Mouse (Mus musculus) heart, embryonic 11.5 days (tissue): ENCODE data around the gene Shisa5. TPM values are rescaled to one million over a fixed set of nuclear protein-coding genes. Genes with fewer than 3 reads are reported as not detected.

Experiments used
- ATAC-seq: fragments of 200-750 bp; cut with Nextera tagmentation; replicated peaks from 2 replicates; pipeline ENCODE4 v1.8.0; 2017; ENCODE audit warnings: moderate library complexity; ENCODE audit not compliant: insufficient number of reproducible peaks, low FRiP score, low TSS enrichment
- H3K27ac ChIP-seq: fragments of 300-500 bp; sonication (generic); 2 replicates; pipeline ENCODE4 v1.5.1; 2014; ENCODE audit warnings: mild to moderate bottlenecking, low read depth, low read length
- H3K27me3 ChIP-seq: fragments of 300-500 bp; sonication (generic); 2 replicates; pipeline ENCODE4 v1.6.1; 2014; ENCODE audit warnings: mild to moderate bottlenecking, low read length, mixed read lengths; ENCODE audit not compliant: control insufficient read depth, insufficient read depth
- H3K36me3 ChIP-seq: fragments of 300-500 bp; sonication (generic); 2 replicates; pipeline ENCODE4 v1.6.1; 2014; ENCODE audit warnings: mild to moderate bottlenecking, low read length, moderate library complexity, mixed read lengths; ENCODE audit not compliant: control insufficient read depth, insufficient read depth
- H3K4me1 ChIP-seq: fragments of 300-500 bp; sonication (generic); 2 replicates; pipeline ENCODE4 v1.6.1; 2014; ENCODE audit warnings: low read length; ENCODE audit not compliant: control insufficient read depth, insufficient read depth
- H3K4me2 ChIP-seq: fragments of 300-500 bp; sonication (generic); 2 replicates; pipeline ENCODE4 v1.6.1; 2014; ENCODE audit warnings: mild to moderate bottlenecking, moderate library complexity
- H3K4me3 ChIP-seq: fragments of 300-500 bp; sonication (generic); 2 replicates; pipeline ENCODE4 v1.5.1; 2014; ENCODE audit warnings: low read depth, low read length
- H3K9ac ChIP-seq: fragments of 300-500 bp; sonication (generic); 2 replicates; pipeline ENCODE4 v1.6.1; 2014; ENCODE audit warnings: mild to moderate bottlenecking, low read depth, low read length, moderate library complexity
- H3K9me3 ChIP-seq: fragments of 300-500 bp; sonication (generic); replicated peaks from 2 replicates; pipeline ENCODE4 v1.6.1; 2016; ENCODE audit warnings: low read length; ENCODE audit not compliant: control insufficient read depth
- WGBS: fragments of 180-500 bp; shearing (Covaris S2); extraction: QIAGEN DNeasy Blood & Tissue Kit; methylation state at CpG from one replicate; pipeline ENCODE4 v1.1.7; 2014; ENCODE audit not compliant: insufficient replicate concordance; 5-methylcytosine and 5-hydroxymethylcytosine counted together
- polyA plus RNA-seq: library from polyadenylated mRNA; unstranded; fragments of >200 nt; fragmentation: Nextera tagmentation; extraction: Ambion mirVana; gene quantifications from 2 replicates; pipeline ENCODE4 v1.2.1, GENCODE M21; 2014

Gene Shisa5
- polyA plus RNA-seq, 1 experiment from 2014 or later: 49.0 TPM

DNA sequence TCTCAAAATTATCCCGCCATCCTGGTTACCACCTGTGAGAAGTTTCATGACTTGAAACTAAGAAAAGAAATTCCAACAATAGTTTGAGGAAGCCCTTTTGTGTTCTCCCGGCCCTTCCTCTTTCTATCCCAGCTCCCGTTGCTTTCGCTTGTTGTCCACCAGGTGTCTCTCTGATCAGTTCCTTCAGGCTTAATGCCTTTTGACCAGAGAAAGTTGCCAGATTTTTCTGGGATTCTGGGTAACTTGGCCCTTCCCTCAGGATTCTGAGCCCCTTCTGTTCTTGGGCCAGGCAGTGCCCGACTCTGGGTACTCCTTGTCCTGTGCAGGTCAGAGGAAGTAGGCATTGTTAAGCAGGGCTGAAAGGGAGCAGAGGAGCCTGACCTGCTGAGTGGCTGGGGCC, 49.6 kb downstream of the Shisa5 start:
- H3K9me3 ChIP-seq: no peaks in the 10 kb centered on the region
- WGBS: 19% methylated on average over 5 of the region's 5 CpGs
- H3K9ac ChIP-seq: no peak overlapping the region
- no peak overlapping the region for H3K4me2 ChIP-seq
- no peaks in the 10 kb centered on the region for H3K27me3 ChIP-seq
- no peak overlapping the region for H3K27ac ChIP-seq
- H3K4me1 ChIP-seq: peaks cover 3% of the 10 kb centered on the region; the same call in 1 of the 2 replicates
- no peak for ATAC-seq
- H3K36me3 ChIP-seq: 0 out of 2 replicates have a peak, but pooled peaks cover 3% of the 10 kb centered on the region
- H3K4me3 ChIP-seq: no peak overlapping the region

DNA sequence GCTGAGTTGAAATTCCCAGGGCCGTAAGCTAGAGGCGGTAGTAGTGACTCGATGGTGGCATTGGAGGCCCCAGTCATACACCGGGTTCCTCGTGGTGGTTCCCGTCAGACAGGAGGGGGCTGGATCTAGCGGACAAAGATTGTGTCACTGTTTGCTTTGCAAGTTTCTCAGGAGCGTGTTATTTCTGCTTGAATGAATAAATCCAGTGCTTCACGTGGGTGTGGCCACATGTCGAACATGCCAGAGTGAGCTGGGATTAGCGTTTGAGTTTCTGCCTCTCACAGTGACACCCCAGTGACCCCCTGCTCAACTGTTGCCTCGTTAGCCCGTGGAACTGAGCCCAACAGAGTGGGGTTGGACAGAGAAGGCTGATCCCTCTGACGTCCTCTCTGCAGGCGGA, 52.1 kb downstream of the Shisa5 start:
- Histone ChIP-seq H3K27me3 (no peaks in the 10 kb centered on the region), H3K27ac (no peak overlapping the region), H3K4me3 (no peak overlapping the region), H3K9ac (no peak overlapping the region), H3K9me3 (no peaks in the 10 kb centered on the region), H3K4me1 (peaks cover 12% of the 10 kb centered on the region), H3K4me2 (no peak overlapping the region), H3K36me3 (0 out of 2 replicates have a peak, but pooled peaks cover 3% of the 10 kb centered on the region)
- 86% methylated on average over 15 of the region's 15 CpGs for WGBS
- no peak for ATAC-seq

DNA sequence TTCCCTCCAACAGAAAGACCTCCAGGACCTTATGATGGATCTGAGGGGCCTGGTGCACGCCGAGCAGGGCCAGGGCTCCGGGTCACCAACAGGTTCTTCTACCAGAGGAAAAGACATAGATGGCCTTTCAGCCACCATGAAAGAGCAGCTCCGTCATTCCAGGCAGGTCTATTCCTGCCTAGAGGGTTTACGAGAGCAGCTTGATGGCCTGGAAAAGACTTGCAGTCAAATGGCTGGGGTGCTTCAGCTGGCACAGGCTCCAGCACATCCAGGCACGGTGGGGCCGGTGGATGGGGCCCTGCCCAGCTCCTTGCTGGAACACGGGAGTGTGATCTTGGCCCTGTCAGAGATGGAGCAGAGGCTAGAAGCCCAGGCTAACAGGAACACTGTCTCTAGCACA, 53.4 kb downstream of the Shisa5 start:
- ATAC-seq: no peak
- no peaks in the 10 kb centered on the region for H3K27me3 ChIP-seq
- 93% methylated on average over 8 of the region's 8 CpGs for WGBS
- 0 out of 2 replicates have a peak, but pooled peaks cover 3% of the 10 kb centered on the region for H3K36me3 ChIP-seq
- H3K4me1 ChIP-seq: peaks cover 20% of the 10 kb centered on the region
- H3K4me3 ChIP-seq: no peak overlapping the region
- H3K27ac ChIP-seq: no peak overlapping the region
- no peak overlapping the region for H3K9ac ChIP-seq
- no peaks in the 10 kb centered on the region for H3K9me3 ChIP-seq
- no peak overlapping the region for H3K4me2 ChIP-seq

DNA sequence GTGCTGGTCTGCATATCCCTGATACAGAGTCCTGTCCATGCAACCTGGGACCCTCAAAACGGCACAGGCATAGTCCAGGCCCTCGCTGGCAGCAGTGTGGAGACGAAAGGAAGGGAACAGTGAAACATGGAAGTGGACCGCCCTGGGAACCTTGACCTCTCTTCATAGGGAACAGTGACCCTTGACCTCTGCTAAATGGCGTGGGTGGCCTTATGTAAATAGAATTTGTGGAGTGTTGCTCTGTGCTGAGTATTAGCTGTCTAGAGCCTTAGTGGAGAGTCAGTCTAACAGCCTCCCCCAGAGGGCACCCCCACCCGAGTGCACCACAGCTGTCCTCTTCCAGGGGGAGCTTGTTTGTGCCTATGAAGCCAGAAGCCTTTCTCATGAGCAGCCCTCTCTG, 54.4 kb downstream of the Shisa5 start:
- Histone ChIP-seq H3K4me1 (peaks cover 30% of the 10 kb centered on the region), H3K27ac (0 out of 2 replicates have a peak overlapping the region, but pooled peaks have one; percentile 6)
- WGBS: 53% methylated on average over 6 of the region's 6 CpGs

DNA sequence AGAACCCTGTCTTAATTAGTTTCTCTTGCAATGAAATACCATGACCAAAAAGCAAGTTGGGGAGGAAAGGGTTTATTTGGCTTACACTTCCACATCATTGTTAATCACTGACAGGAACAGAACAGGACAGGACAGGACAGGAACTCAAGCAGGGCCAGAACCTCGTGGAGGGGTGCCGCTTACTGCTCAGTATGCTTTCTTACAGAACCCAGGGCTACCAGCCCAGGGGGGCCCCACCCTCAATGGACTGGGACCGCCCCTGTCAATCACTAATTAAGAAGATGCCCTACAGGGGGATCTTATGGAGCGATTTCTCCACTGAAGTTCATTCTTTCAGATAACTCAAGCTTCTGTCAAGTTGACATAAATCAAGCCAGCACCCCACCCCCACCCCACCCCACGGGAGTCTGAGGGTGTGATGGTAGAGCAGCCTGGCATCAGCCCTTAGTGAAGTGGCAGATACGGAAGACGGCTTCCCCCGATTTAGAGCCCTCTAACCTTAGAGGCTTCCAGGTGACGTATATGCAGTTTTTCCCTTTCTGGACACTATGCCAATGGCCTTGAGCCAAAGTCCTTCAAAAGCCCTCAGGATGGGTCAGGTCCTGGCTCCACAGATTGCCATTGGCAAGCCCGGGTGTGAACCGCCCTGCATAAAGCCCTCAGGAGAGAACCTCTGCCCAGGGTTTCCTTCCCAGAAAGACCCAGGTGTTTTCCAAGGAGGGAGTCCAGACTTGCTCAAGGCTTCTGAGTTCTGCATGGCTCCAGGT, 55.6 kb downstream of the Shisa5 start:
- Histone ChIP-seq H3K27ac (0 out of 2 replicates have a peak overlapping the region, but pooled peaks have one; percentile 97), H3K9me3 (no peaks in the 10 kb centered on the region), H3K27me3 (no peaks in the 10 kb centered on the region), H3K4me2 (peak overlapping the region; percentile 88), H3K36me3 (0 out of 2 replicates have a peak, but pooled peaks cover 3% of the 10 kb centered on the region), H3K9ac (no peak overlapping the region; the same call in 1 of the 2 replicates), H3K4me1 (peaks cover 41% of the 10 kb centered on the region), H3K4me3 (peak overlapping the region; percentile 72)
- ATAC-seq: no peak
- WGBS: 15% methylated on average over 11 of the region's 11 CpGs

More for the DNA sequence above, 54.4 kb downstream of the Shisa5 start:
- Histone ChIP-seq H3K27me3 (no peaks in the 10 kb centered on the region), H3K4me3 (no peak overlapping the region), H3K9ac (0 out of 2 replicates have a peak overlapping the region, but pooled peaks have one; percentile 16), H3K36me3 (0 out of 2 replicates have a peak, but pooled peaks cover 3% of the 10 kb centered on the region), H3K9me3 (no peaks in the 10 kb centered on the region), H3K4me2 (no peak overlapping the region)
- ATAC-seq: no peak

DNA sequence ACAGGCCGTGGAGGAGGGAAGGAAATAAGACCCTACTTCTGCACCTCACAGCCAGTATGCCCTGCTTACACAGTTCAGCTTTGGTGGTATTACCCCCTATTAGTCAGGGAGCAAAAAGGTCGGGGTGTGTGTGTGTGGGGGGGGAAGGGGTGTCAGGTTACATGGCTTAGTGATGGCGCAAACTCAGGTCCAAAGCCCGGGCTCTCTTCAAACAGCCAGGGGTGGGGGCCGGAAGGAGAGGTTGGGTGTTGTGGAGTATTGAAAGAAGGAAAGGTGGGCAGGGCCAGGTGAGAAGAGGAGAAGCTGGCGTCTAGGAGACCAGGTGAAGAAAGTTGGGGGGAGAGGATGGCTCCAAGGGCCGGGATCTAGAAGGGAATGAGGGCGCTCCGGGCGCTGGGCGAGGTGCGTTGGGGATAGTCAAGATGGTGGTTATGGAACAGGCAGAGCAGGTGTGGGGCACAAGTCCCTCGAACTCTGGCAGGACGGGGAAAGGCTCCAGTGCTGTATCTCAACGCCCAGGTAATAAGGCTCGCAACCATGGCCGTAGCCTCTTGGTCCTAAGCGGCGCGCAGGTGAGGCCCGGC, 56.3 kb downstream of the Shisa5 start:
- Histone ChIP-seq H3K27me3 (no peaks in the 10 kb centered on the region), H3K27ac (peak overlapping the region; percentile 97), H3K4me3 (peak overlapping the region; percentile 72), H3K9me3 (no peaks in the 10 kb centered on the region), H3K36me3 (0 out of 2 replicates have a peak, but pooled peaks cover 3% of the 10 kb centered on the region), H3K4me1 (peaks cover 48% of the 10 kb centered on the region), H3K4me2 (peak overlapping the region; percentile 88), H3K9ac (peak overlapping the region; percentile 93)
- WGBS: 2% methylated on average over 21 of the region's 21 CpGs
- ATAC-seq: peak; percentile 0

DNA sequence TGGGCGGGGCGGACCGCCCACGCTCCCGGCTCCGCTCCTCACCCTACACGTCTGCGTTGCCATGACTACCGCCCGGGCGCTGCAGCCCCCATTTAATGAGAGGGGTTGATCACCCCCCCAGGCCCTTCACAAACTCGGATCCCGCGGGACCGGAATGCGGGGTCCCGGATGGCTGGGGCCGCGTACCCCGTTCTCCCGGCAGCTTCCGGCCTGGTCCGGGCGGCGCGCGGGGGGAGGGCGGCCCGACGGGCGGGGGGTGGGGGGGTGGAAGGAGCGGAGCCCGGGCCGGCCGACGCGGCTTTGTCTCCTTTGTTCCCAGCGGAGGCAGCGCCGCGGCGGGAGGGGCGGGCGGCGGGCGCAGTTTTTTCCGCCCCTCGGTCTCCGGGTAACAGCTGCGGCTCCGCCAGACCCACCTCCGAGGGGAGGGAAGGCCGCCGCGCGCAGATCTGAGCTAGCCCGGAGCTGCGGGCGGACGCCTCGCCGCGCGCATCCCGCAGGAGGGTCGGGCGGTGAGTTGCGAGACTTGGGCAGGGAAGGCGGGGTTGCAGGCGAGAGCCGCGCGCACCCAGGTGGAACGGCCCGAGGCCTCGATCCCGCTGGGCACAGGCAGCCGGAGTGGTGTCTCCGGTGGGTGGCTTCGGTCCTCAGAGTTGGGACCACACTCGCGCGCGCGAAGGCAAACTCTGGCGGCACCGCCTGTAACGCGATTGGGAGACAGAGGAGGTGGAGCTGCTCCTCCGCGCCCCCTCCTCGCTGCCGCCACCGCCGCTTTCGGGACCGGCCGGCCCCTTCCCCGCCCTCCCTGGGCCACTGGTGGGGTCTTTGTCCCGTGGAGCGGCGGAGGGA, 57.0 kb downstream of the Shisa5 start, which contains the start of gene Plxnb1:
Gene Plxnb1 (plus strand): TSS at position 253 of the 846 bp plus-strand sequence.
- H3K36me3 ChIP-seq: peaks cover 3% of the 10 kb centered on the region; the same call in 1 of the 2 replicates
- H3K4me3 ChIP-seq: peak within 1 kb of the TSS; percentile 72
- H3K27ac ChIP-seq: peak within 1 kb of the TSS; percentile 97
- peaks cover 50% of the 10 kb centered on the region for H3K4me1 ChIP-seq
- peak; percentile 23 for ATAC-seq
- H3K9ac ChIP-seq: peak within 1 kb of the TSS; percentile 93
- H3K27me3 ChIP-seq: no peaks in the 10 kb centered on the region
- WGBS: under 1% methylated on average over 96 of the region's 102 CpGs
- no peaks in the 10 kb centered on the region for H3K9me3 ChIP-seq
- peak within 1 kb of the TSS; percentile 88 for H3K4me2 ChIP-seq

DNA sequence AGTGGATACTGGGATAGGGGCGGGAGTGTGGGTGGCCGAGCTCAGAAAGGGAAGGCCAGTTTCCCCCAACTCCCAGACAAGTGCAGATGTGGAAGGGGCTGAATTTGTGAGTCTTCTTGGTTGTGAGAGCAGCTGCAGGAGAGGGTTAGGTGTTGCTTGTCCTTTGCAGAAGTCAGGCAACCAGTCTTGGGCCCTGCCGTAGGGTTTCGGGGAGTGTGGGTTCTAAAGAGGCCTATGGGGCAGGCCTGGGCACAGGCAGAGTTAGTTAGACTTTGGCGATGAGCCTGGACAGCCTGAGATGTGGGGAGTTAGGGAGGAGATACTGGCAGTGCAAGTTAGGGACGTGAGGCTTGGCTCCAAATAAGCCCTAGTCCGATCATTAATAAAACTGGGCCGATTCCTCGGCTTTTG, 57.9 kb downstream of the Shisa5 start:
- H3K27me3 ChIP-seq: no peaks in the 10 kb centered on the region
- WGBS: 45% methylated on average over 9 of the region's 9 CpGs
- peak overlapping the region; percentile 97 for H3K27ac ChIP-seq
- peak overlapping the region; percentile 72 for H3K4me3 ChIP-seq
- H3K9ac ChIP-seq: peak overlapping the region; percentile 93
- peaks cover 50% of the 10 kb centered on the region for H3K4me1 ChIP-seq
- ATAC-seq: no peak
- peaks cover 5% of the 10 kb centered on the region; the same call in 1 of the 2 replicates for H3K36me3 ChIP-seq
- peak overlapping the region; percentile 88 for H3K4me2 ChIP-seq
- H3K9me3 ChIP-seq: no peaks in the 10 kb centered on the region
